Mouse (Mus musculus) cerebellum, adult 11-12 months (tissue): ENCODE measurements at regions not wholly inside any gene's neighbourhood (a gene's known extent, or its start where the extent isn't known, plus 50 kb on each side); places are given as distances from the start of the nearest gene placed in this dataset.

Experiments
- DNase-seq: peaks from one replicate; pipeline ENCODE4 v3.0.0; 2022

- DNase-seq, result no peak
These were observed 502.9 kb downstream of the Nedd1 start for GRCm38 (mm10) chr10:92219310-92219709.

- no peak for DNase-seq
These were observed 551.4 kb downstream of the Nedd1 start for GRCm38 (mm10) chr10:92170856-92171255.

- DNase-seq, result no peak
These were observed 556.2 kb downstream of the Nedd1 start for GRCm38 (mm10) chr10:92166057-92166456.

GRCm38 (mm10) chr10:92164991-92165390 is 557.2 kb downstream of the Nedd1 start:
- DNase-seq, result no peak

GRCm38 (mm10) chr10:92164648-92164960 is 557.6 kb downstream of the Nedd1 start:
- DNase-seq, result no peak

- DNase-seq, result no peak
These were observed 558.2 kb downstream of the Nedd1 start for GRCm38 (mm10) chr10:92163851-92164647.

- no peak for DNase-seq
These were observed 559.1 kb downstream of the Nedd1 start for GRCm38 (mm10) chr10:92163071-92163504.

- DNase-seq, result no peak
These were observed 559.7 kb downstream of the Nedd1 start for GRCm38 (mm10) chr10:92162473-92163011.

- DNase-seq, result no peak
These were observed 560.7 kb downstream of the Nedd1 start for GRCm38 (mm10) chr10:92161501-92161900.

GRCm38 (mm10) chr10:92146263-92146662 is 576.0 kb downstream of the Nedd1 start:
- DNase-seq, result no peak

- no peak for DNase-seq
These were observed 586.7 kb downstream of the Nedd1 start for GRCm38 (mm10) chr10:92135521-92135920.

- no peak for DNase-seq
These were observed 609.4 kb downstream of the Nedd1 start for GRCm38 (mm10) chr10:92112790-92113189.

GRCm38 (mm10) chr10:92106331-92106730 is 615.9 kb downstream of the Nedd1 start:
- no peak for DNase-seq

GRCm38 (mm10) chr10:92103887-92104286 is 618.3 kb downstream of the Nedd1 start:
- DNase-seq, result no peak

GRCm38 (mm10) chr10:92102755-92103154 is 619.5 kb downstream of the Nedd1 start:
- no peak for DNase-seq

GRCm38 (mm10) chr10:92097562-92097961 is 624.7 kb downstream of the Nedd1 start:
- no peak for DNase-seq

- DNase-seq, result no peak
These were observed 625.1 kb downstream of the Nedd1 start for GRCm38 (mm10) chr10:92097081-92097480.

- no peak for DNase-seq
These were observed 630.5 kb downstream of the Nedd1 start for GRCm38 (mm10) chr10:92091480-92092395.

GRCm38 (mm10) chr10:92082111-92082510 is 640.1 kb downstream of the Nedd1 start:
- DNase-seq, result no peak

- DNase-seq, result no peak
These were observed 641.0 kb downstream of the Nedd1 start for GRCm38 (mm10) chr10:92081199-92081598.

- no peak for DNase-seq
These were observed 642.8 kb downstream of the Nedd1 start for GRCm38 (mm10) chr10:92079421-92079820.

- no peak for DNase-seq
These were observed 644.9 kb downstream of the Nedd1 start for GRCm38 (mm10) chr10:92077291-92077690.

GRCm38 (mm10) chr10:92076754-92077153 is 645.5 kb downstream of the Nedd1 start:
- no peak for DNase-seq

GRCm38 (mm10) chr10:92075469-92075868 is 646.8 kb downstream of the Nedd1 start:
- DNase-seq, result no peak
